Mouse (Mus musculus) cerebellum, adult 2 months (tissue): ENCODE data around the gene Edaradd.

Source experiments
- CTCF ChIP-seq: fragments of 200-500 bp; IDR thresholded peaks from 2 replicates; pipeline ENCODE4 v1.5.1; 2011; ENCODE audit warnings: low read depth, mild to moderate bottlenecking, control low read depth, low read length, moderate library complexity, borderline replicate concordance; ENCODE audit not compliant: insufficient read depth
- POLR2A ChIP-seq: fragments of 200-500 bp; IDR thresholded peaks from 2 replicates; pipeline ENCODE4 v1.6.1; 2011; ENCODE audit warnings: low read length, control low read depth, borderline replicate concordance; ENCODE audit not compliant: insufficient read depth

DNA sequence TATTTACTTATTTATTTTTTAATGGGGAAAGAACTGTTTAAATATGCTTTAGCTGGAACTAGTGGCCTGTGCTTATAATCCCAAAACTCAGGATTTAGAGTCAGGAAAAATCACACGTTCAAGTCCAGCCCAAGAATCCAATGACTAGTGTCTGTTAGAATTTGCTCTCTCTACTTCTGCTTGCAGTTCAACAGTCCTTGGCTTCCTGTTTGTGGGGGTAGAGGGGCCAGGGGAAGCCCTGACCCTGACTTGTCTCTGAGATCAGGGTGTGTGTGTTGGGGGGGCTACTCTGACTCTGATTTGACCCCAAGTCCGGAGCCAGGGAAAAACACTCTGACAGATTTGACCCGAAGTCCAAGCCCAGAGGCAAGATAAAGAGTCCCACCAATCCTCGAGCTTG lies 5.4 kb upstream of the Edaradd start:
- no peak for TF ChIP-seq CTCF
- TF ChIP-seq POLR2A: no peak
